Mouse (Mus musculus): ENCODE results near the gene Fgfr2.
"Not testable (repeated sequence)": the region's sequence is repeated elsewhere in the genome, so short reads cannot be mapped to it uniquely, and the experiment has no call there.

Gene Fgfr2

GRCm38 (mm10) chr7:130624299-130624698 is 2498.9 kb downstream of the Fgfr2 start:
- DNase-seq = no peak

- no peak for DNase-seq
Measured at GRCm38 (mm10) chr7:130622359-130622758, 2500.8 kb downstream of the Fgfr2 start.

DNA sequence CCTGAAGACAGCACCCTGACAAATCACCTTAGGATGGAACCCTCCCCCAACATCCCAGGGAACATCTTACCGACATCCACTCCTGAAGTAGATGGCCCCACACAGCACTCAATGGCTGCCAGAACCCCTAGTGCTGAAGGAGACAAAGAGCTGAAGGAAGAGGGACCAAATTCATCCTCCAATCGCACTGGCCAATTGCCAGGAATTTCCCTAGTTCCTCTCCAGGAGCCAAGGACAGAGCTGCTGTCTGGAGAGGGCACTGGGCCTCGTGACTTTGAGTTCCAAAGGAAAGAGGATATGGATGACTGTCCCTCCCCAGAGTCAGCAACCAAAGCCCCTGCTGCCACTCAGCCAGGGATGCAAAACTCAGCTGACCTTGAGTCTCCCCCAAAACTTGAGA is 2501.2 kb downstream of the Fgfr2 start:
- no peak for DNase-seq

DNA sequence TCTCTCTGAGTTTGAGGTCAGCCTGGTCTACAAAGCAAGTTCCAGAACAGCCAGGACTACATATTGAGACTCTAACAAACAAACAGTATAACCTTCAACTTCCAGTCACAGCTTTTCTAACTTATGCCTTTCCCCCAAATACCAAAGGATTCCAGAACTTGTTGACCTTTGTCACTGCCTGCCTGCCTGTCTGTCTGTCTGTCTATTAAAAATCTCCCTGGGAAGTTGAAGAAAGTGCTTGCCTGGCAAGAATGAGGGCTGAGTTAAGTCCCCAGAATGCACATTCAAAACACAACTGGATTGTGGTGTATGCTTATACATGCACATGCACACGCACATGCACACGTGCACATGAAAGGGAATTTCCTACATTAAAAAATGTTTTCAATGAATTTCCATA is 2502.1 kb downstream of the Fgfr2 start:
- no peak for DNase-seq

DNA sequence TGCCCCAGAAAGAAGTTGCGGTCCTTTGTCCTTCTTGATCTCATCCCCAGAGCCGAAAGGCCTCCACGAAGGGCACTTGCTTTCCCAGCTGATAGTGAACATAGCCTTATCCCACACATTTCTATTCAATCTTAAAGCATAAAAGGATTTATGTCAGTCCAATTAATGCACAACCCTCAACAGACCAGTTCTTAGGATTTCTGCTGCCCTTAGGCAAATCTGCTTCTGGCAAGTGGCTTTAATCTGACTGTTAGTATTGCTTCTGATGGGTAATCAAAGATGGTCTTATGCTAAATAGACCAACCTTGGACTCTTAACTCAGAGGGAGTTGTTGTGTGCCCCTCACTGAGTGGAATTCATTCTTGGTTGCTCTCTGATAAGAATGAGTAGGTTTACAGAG is 2505.6 kb downstream of the Fgfr2 start:
- DNase-seq = no peak

GRCm38 (mm10) chr7:130613973-130614372 is 2509.2 kb downstream of the Fgfr2 start:
- no peak for DNase-seq

GRCm38 (mm10) chr7:130606958-130607357 is 2516.2 kb downstream of the Fgfr2 start:
- no peak for DNase-seq

DNA sequence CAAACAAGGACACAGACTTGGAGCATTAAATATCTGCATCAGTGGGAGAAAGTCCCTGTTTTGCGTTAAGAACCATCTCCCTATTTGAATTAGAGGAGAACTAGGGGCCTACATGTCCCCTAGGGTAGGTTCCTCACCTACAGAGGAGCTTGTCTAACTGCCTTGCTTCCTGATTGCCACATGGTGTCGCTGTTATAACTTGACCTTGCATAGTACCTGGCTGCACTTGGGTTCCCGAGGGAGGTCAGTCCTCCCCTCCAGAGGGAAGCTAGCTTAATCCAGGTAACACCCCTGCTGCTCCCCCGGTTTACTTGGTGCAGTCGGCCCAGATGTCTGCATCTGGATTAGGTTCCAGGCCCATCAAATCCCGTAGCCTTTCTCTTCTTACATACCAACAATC is 2518.0 kb downstream of the Fgfr2 start:
- DNase-seq = no peak

DNA sequence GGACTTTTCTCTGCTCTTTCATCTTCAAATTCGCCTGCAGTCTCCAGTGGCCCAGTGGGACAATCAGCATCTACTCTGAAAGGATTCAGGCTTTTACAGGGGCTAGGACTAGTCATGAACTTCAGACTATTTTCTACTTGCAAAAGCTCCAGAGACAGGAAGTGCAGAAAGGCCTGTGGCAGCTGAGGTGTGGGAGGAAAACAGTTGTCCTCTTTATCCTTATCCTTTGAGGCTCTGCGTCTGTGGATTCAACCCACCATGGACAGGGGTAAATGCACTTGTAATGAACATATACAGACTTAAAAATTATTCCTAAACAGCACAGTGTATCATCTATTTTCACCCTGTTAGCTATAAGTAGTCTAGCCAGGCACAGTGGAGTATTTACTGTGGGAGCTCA is 2518.8 kb downstream of the Fgfr2 start:
- DNase-seq = no peak

GRCm38 (mm10) chr7:130603556-130603955 is 2519.6 kb downstream of the Fgfr2 start:
- no peak for DNase-seq

GRCm38 (mm10) chr7:130602804-130603203 is 2520.3 kb downstream of the Fgfr2 start:
- no peak for DNase-seq

GRCm38 (mm10) chr7:130600546-130600945 is 2522.6 kb downstream of the Fgfr2 start:
- DNase-seq = no peak

- no peak for DNase-seq
Measured at GRCm38 (mm10) chr7:130600074-130600473, 2523.1 kb downstream of the Fgfr2 start.

DNA sequence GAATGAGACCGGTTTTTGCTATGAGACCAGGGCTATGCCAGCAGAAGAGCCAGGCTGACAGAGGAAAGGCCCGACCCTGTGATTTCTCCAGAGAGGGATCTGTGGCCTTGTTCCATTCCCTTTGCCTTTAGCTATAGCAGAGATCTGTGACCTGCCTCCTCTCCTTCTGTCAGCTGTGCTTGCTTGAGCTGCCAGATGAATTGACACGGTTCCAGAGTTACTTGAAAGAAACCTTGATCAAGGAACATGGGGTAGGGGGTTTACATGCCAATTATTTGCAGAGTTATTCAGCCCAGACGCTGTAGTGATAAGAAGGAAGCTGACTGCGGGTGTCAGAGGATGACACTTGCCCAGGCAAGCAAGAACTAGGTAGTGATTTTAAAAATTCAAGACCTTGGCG is 2525.6 kb downstream of the Fgfr2 start:
- no peak for DNase-seq

DNA sequence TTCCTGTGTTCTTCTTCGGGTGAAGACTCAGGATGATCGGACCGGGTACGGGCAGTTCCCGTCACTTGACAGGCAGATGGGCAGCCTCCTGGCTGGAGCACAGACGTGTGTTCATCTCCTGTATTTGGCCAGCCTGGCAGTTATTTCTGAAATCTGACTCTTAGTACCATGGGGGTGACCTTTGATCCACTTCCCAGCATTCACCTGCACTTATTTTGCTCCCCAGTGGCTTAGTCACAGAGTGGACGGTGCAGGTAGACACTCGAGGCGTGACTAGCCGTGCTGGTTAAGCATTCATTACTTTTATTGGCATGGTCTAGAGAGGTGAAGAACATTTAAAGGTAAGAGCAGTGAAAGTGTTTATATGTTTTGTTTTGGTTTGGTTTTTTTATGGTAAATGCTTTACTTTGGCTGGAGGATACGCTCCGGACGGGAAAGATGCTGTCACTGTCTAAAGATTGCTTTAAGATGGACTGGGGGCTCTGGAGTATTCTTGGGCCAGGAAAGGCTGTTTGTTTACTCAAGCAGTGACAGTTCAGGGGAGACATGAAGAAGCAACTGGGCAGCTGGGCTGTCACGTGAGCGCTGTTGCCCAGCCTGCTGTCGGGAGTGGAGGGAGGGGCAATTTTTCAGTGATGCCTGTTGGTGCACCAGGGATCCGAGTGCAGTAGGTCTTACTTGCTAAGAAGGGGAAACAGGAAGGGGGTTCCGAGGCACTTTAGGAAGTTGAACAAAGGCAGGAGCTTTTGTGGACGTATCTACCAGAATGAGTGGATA is 2526.9 kb downstream of the Fgfr2 start:
- DNase-seq = peak; percentile 78

GRCm38 (mm10) chr7:130593375-130594239 is 2529.5 kb downstream of the Fgfr2 start:
- DNase-seq = peak; percentile 49

DNA sequence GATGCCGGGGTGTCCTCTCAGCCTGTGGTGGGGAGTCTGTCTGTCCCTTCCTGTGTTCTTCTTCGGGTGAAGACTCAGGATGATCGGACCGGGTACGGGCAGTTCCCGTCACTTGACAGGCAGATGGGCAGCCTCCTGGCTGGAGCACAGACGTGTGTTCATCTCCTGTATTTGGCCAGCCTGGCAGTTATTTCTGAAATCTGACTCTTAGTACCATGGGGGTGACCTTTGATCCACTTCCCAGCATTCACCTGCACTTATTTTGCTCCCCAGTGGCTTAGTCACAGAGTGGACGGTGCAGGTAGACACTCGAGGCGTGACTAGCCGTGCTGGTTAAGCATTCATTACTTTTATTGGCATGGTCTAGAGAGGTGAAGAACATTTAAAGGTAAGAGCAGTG is 2530.2 kb downstream of the Fgfr2 start:
- not testable (repeated sequence) for DNase-seq

GRCm38 (mm10) chr7:130590845-130591437 is 2532.2 kb downstream of the Fgfr2 start:
- DNase-seq = no peak

- DNase-seq = no peak
Measured at GRCm38 (mm10) chr7:130590081-130590828, 2532.9 kb downstream of the Fgfr2 start.

GRCm38 (mm10) chr7:130586521-130587072 is 2536.6 kb downstream of the Fgfr2 start:
- no peak for DNase-seq

GRCm38 (mm10) chr7:130578607-130579006 is 2544.5 kb downstream of the Fgfr2 start:
- DNase-seq = no peak

GRCm38 (mm10) chr7:130578066-130578465 is 2545.1 kb downstream of the Fgfr2 start:
- no peak for DNase-seq

All from kidney, adult 11 months (tissue).